ENCODE assay signal across 8 mouse cellular contexts in the genomic region with DNA sequence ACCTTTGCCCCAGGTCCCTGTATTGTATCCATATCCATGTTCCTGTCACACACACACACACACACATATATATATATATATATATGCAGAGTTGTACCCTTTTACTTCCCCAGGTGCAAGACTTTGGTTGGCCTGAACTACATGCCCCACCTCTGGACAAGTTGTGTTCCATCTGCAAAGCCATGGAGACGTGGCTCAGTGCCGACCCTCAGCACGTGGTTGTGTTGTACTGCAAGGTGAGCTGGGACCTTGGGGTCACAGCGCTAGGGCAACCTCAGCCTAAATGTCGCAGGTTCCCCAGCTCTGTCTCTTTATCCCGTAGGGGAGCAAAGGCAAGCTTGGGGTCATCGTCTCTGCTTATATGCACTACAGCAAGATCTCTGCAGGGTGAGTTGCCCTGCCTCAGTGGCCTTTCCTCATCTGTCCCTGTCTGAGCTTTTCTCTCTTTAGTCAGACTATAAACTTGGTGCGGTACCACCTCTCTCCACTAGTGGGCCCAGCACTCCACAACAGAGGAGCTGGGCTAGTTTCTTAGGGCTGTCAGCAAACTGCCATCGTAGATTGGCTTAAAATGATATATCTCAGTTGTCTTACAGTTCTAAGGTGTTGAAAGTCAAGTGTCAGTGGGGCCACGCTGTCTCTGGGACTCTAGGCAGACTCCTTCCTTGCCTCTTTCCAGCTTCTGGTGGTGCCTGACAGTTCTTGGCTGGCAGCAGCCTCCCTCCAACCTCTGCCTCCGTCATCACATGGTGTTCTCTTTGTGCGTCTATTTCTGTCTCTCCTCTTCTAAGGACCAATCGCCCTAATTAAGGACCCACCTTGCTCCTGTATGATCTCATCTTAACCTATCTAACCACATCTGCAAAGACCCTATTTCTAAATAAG. TPM values are rescaled to one million over a fixed set of nuclear protein-coding genes. Genes with fewer than 3 reads are reported as not detected.
DNase-seq lines count a peak whose midpoint lies in the region; ATAC-seq and TF ChIP-seq lines count a peak whose summit lies in the region.

No protein-coding gene starts in this region.

- peak; percentile 78 for TF ChIP-seq CTCF in gastrocnemius, adult 2 months (IDR thresholded peaks at IDR 0.05)

- intact Hi-C loops in gastrocnemius, adult 2 months (cut with DNase I), result no loop called here

- H3K27me3 ChIP-seq in kidney, embryonic 16.5 days (ENCODE audit: insufficient read depth, low read length), result no peaks in the 10 kb centered on the region
- no peaks in the 10 kb centered on the region; the same call in 1 of the 2 replicates for H3K27me3 ChIP-seq in intestine, embryonic 16.5 days (replicated peaks; ENCODE audit: control insufficient read depth, insufficient read depth, low read length)
- no peaks in the 10 kb centered on the region for H3K27me3 ChIP-seq in lung, embryonic 15.5 days

- DNase-seq in kidney, adult 18-20 months, result peak; percentile 76
- DNase-seq in MEL-GATA-1-ER (ENCODE audit: extremely low read depth, low read depth), result peak; percentile 79
- DNase-seq in cerebellum, adult 9-11 months, result peak; percentile 72
- DNase-seq in gastrocnemius, adult 2 months, result peak; percentile 76
- peak; percentile 81 for DNase-seq in retina, postnatal 1 day

- H3K9ac ChIP-seq in kidney, embryonic 16.5 days (replicated peaks; ENCODE audit: low read length), result no peak overlapping the region
- 0 out of 2 replicates have a peak overlapping the region, but pooled peaks have one; percentile 15 for H3K9ac ChIP-seq in intestine, embryonic 16.5 days (ENCODE audit: low read depth, low read length)
- H3K9ac ChIP-seq in lung, embryonic 15.5 days, result no peak overlapping the region

- no peaks in the 10 kb centered on the region for H3K9me3 ChIP-seq in kidney, embryonic 16.5 days (ENCODE audit: low read length)
- H3K9me3 ChIP-seq in intestine, embryonic 16.5 days (ENCODE audit: control insufficient read depth, low read length), result no peaks in the 10 kb centered on the region
- H3K9me3 ChIP-seq in lung, embryonic 15.5 days, result no peaks in the 10 kb centered on the region

- no peak overlapping the region for H3K4me3 ChIP-seq in kidney, embryonic 16.5 days (ENCODE audit: low read length)
- H3K4me3 ChIP-seq in gastrocnemius, adult 2 months, result peak overlapping the region; percentile 43
- H3K4me3 ChIP-seq in intestine, embryonic 16.5 days (ENCODE audit: low read length), result no peak overlapping the region
- no peak overlapping the region for H3K4me3 ChIP-seq in lung, embryonic 15.5 days

- H3K4me1 ChIP-seq in kidney, embryonic 16.5 days (ENCODE audit: insufficient read depth, low read length), result peaks cover 74% of the 10 kb centered on the region
- peaks cover 43% of the 10 kb centered on the region for H3K4me1 ChIP-seq in intestine, embryonic 16.5 days (ENCODE audit: control insufficient read depth, insufficient read depth, low read length)
- peaks cover 63% of the 10 kb centered on the region for H3K4me1 ChIP-seq in lung, embryonic 15.5 days

- ATAC-seq in kidney, embryonic 16.5 days (ENCODE audit: low FRiP score, low TSS enrichment), result no peak
- ATAC-seq in intestine, embryonic 16.5 days, result no peak
- ATAC-seq in lung, embryonic 15.5 days (ENCODE audit: borderline replicate concordance, extremely low read depth, low FRiP score, low TSS enrichment), result no peak

- H3K4me2 ChIP-seq in kidney, embryonic 16.5 days (replicated peaks; ENCODE audit: low read depth, low read length), result no peak overlapping the region
- H3K4me2 ChIP-seq in intestine, embryonic 16.5 days (ENCODE audit: low read depth, low read length), result no peak overlapping the region; the same call in 1 of the 2 replicates
- no peak overlapping the region for H3K4me2 ChIP-seq in lung, embryonic 15.5 days

- no peak overlapping the region for H3K27ac ChIP-seq in kidney, embryonic 16.5 days (ENCODE audit: low read length)
- peak overlapping the region; percentile 66 for H3K27ac ChIP-seq in gastrocnemius, adult 2 months
- H3K27ac ChIP-seq in intestine, embryonic 16.5 days (ENCODE audit: low read length), result no peak overlapping the region
- H3K27ac ChIP-seq in lung, embryonic 15.5 days, result 0 out of 2 replicates have a peak overlapping the region, but pooled peaks have one; percentile 43

- 50% methylated on average over 13 of the region's 13 CpGs for WGBS in kidney, embryonic 16.5 days
- WGBS in intestine, embryonic 16.5 days, result 43% methylated on average over 13 of the region's 13 CpGs
- 44% methylated on average over 13 of the region's 13 CpGs for WGBS in lung, embryonic 15.5 days

- peaks cover 41% of the 10 kb centered on the region for H3K36me3 ChIP-seq in kidney, embryonic 16.5 days (ENCODE audit: insufficient read depth, low read length)
- H3K36me3 ChIP-seq in intestine, embryonic 16.5 days (ENCODE audit: control insufficient read depth, insufficient read depth, low read length), result peaks cover 26% of the 10 kb centered on the region; the same call in 1 of the 2 replicates
- H3K36me3 ChIP-seq in lung, embryonic 15.5 days, result peaks cover 72% of the 10 kb centered on the region

RNA-seq across cellular contexts. Expression of gene Tns2, which starts 7.7 kb away (rescaled TPM):
- polyA plus RNA-seq in kidney, embryonic 16.5 days (2015; fragmentation: Nextera tagmentation; extraction: Ambion mirVana), result 51.2 and 56.3 TPM in 2 replicates
- total RNA-seq in gastrocnemius, adult 2 months (2021), result 10 to 100 TPM; 39.1 to 44.1 TPM
- 26.4 and 28.6 TPM in 2 replicates for polyA plus RNA-seq in intestine, embryonic 16.5 days (2015; fragmentation: Nextera tagmentation; extraction: Ambion mirVana)
- 47.6 and 54.5 TPM in 2 replicates for polyA plus RNA-seq in lung, embryonic 15.5 days (2015; fragmentation: Nextera tagmentation; extraction: Ambion mirVana)

RNA-seq across cellular contexts. Expression of gene Spryd3, which starts 28.1 kb away (rescaled TPM):
- polyA plus RNA-seq in kidney, embryonic 16.5 days (2015; fragmentation: Nextera tagmentation; extraction: Ambion mirVana), result 19.0 and 22.4 TPM in 2 replicates
- total RNA-seq in gastrocnemius, adult 2 months (2021), result 1 to 10 TPM; 4.4 to 5.8 TPM
- 27.5 and 28.0 TPM in 2 replicates for polyA plus RNA-seq in intestine, embryonic 16.5 days (2015; fragmentation: Nextera tagmentation; extraction: Ambion mirVana)
- polyA plus RNA-seq in lung, embryonic 15.5 days (2015; fragmentation: Nextera tagmentation; extraction: Ambion mirVana), result 18.8 and 20.5 TPM in 2 replicates

RNA-seq across cellular contexts. Expression of gene Eif4b, which starts 34.4 kb away (rescaled TPM):
- 137 and 140 TPM in 2 replicates for polyA plus RNA-seq in kidney, embryonic 16.5 days (2015; fragmentation: Nextera tagmentation; extraction: Ambion mirVana)
- total RNA-seq in gastrocnemius, adult 2 months (2021), result 100 to 1,000 TPM; 187 to 246 TPM
- 112 and 117 TPM in 2 replicates for polyA plus RNA-seq in intestine, embryonic 16.5 days (2015; fragmentation: Nextera tagmentation; extraction: Ambion mirVana)
- polyA plus RNA-seq in lung, embryonic 15.5 days (2015; fragmentation: Nextera tagmentation; extraction: Ambion mirVana), result 118 and 121 TPM in 2 replicates

RNA-seq across cellular contexts. Expression of gene Igfbp6, which starts 36.2 kb away (rescaled TPM):
- 33.0 and 33.9 TPM in 2 replicates for polyA plus RNA-seq in kidney, embryonic 16.5 days (2015; fragmentation: Nextera tagmentation; extraction: Ambion mirVana)
- total RNA-seq in gastrocnemius, adult 2 months (2021), result 10 to 100 TPM; 34.3 to 87.7 TPM
- 11.8 and 11.9 TPM in 2 replicates for polyA plus RNA-seq in intestine, embryonic 16.5 days (2015; fragmentation: Nextera tagmentation; extraction: Ambion mirVana)
- 12.3 and 16.8 TPM in 2 replicates for polyA plus RNA-seq in lung, embryonic 15.5 days (2015; fragmentation: Nextera tagmentation; extraction: Ambion mirVana)

RNA-seq across cellular contexts. Expression of gene Soat2, which starts 42.4 kb away (rescaled TPM):
- 0.40 and 0.41 TPM in 2 replicates for polyA plus RNA-seq in kidney, embryonic 16.5 days (2015; fragmentation: Nextera tagmentation; extraction: Ambion mirVana)
- under 1 TPM in 1 of 2 experiments, not detected in 1; 0.14 TPM for total RNA-seq in gastrocnemius, adult 2 months (2021)
- 25.0 and 31.2 TPM in 2 replicates for polyA plus RNA-seq in intestine, embryonic 16.5 days (2015; fragmentation: Nextera tagmentation; extraction: Ambion mirVana)
- polyA plus RNA-seq in lung, embryonic 15.5 days (2015; fragmentation: Nextera tagmentation; extraction: Ambion mirVana), result 0.20 and 0.34 TPM in 2 replicates

Comparison
In these comparisons a context has a peak if more than half of its experiments do, and no peak if none do; other contexts are left out.
1. H3K27ac ChIP-seq: peak in gastrocnemius, adult 2 months (single experiment) and lung, embryonic 15.5 days (single experiment); none in kidney, embryonic 16.5 days (single experiment) and intestine, embryonic 16.5 days (single experiment).
2. Peak in every context shown above with its lines, with median percentiles within 50 percentile points of each other: DNase-seq.